Mouse (Mus musculus) adrenal gland, postnatal 25 days (tissue): Measurements from ENCODE around the gene Gm20873. TPM values are rescaled to one million over a fixed set of nuclear protein-coding genes. Genes with fewer than 3 reads are reported as not detected.
"Not testable (repeated sequence)": the region's sequence is repeated elsewhere in the genome, so short reads cannot be mapped to it uniquely, and the experiment has no call there.

Experiments
- DNase-seq: peaks from one replicate; pipeline ENCODE4 v3.0.0; 2021; ENCODE audit warnings: mixed read lengths
- long read RNA-seq: library from polyadenylated mRNA; stranded (forward); transcript quantifications from one replicate; pipeline ENCODE4 v2.0.0, GENCODE M21; 2021
- total RNA-seq: library from RNA; stranded (reverse); gene quantifications from 2 replicates; pipeline ENCODE4 v1.2.3, GENCODE M21; 2021

Gene Gm20873
- total RNA-seq, result not detected in 2 replicates
- long read RNA-seq, result 0 reads

DNA sequence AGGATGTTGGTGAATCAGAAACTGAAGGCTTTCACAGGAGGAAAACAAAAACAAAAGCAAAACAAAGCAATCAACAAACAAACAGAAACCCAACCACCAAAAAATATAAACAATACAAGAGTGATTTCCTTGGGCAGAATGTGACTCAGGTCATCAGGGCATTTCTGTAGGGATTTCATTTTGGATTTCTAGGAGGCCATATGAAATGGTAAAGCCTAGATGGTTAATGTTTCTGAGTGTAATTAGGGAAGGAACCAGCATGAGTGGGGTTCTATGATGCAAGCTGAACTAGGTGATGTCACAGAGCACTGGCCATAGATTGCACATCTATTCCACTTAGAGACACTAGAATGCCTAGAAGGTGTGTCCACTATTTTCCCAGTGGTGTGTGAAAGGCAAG is at the start of gene Gm20873:
Gene Gm20873 (plus strand): TSS at position 301 of the 400 bp plus-strand sequence.
- DNase-seq, result not testable (repeated sequence)

DNA sequence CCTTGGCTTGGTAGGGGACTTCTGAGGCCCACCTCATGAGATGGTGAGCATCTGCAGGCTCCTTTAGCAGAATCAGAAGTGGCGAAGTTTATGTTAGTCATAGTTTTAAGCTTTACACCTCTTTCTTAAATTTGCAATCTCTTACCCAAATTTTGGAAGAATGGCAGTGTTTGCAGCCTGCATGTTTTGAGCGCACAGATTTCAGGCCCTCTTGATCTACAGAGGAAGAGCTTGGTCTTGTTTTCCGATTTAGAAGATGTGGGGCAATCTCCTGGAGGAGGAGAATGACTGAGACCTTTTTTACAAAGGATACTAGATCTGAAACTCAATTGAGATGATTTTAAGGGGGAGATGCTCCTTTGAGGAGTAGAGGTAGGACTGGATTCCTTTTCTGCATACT is 29.0 kb upstream of the Gm20873 start, which contains the start of gene Gm21746:
Gene Gm21746 (minus strand): TSS at position 101 of the 400 bp plus-strand sequence.
- DNase-seq, result not testable (repeated sequence)

Other genes starting within 250 kb of the Gm20873 start
- gene Gm21746, start 29.1 kb upstream of the Gm20873 start, total RNA-seq, result not detected in 2 replicates